In genomic region chr5:76952112-76953040, GRCm38 (mm10) we compare ENCODE assay signal across 8 mouse cellular contexts. TPM values are rescaled to one million over a fixed set of nuclear protein-coding genes. Genes with fewer than 3 reads are reported as not detected.
DNase-seq lines count a peak whose midpoint lies in the region; ATAC-seq and TF ChIP-seq lines count a peak whose summit lies in the region.

No protein-coding gene starts in this region.

- 0 out of 2 replicates have a peak, but pooled peaks have one; percentile 4 for TF ChIP-seq CTCF in kidney, adult 2 months (conservative IDR thresholded peaks at IDR 0.05; ENCODE audit: insufficient read depth, insufficient read length, low read depth, low read length)
- no peak for TF ChIP-seq CTCF in bone marrow, adult 2 months (IDR thresholded peaks at IDR 0.05; ENCODE audit: control insufficient read depth, insufficient read depth, low read length)

- no peak for DNase-seq in kidney, adult 2 months
- no peak for DNase-seq in kidney, adult 18-20 months
- no peak for DNase-seq in MN1 (ENCODE audit: low spot score)
- DNase-seq in left cerebral cortex, adult 11 months (ENCODE audit: low spot score): no peak
- DNase-seq in kidney, postnatal 25 days: no peak

- peak overlapping the region; percentile 93 for H3K27ac ChIP-seq in kidney, adult 2 months (ENCODE audit: insufficient read depth, low read depth, low read length)
- H3K27ac ChIP-seq in bone marrow, adult 2 months (ENCODE audit: control insufficient read depth, insufficient read depth, low read depth, low read length, poor library complexity): peak overlapping the region; percentile 76; the same call in 1 of the 2 replicates
- peak overlapping the region; percentile 86 for H3K27ac ChIP-seq in hindbrain, embryonic 16.5 days (ENCODE audit: low read depth, low read length)
- peak overlapping the region; percentile 82 for H3K27ac ChIP-seq in midbrain, embryonic 15.5 days

- H3K27me3 ChIP-seq in kidney, adult 2 months (replicated peaks; ENCODE audit: control insufficient read depth, insufficient read depth, low read length): no peaks in the 10 kb centered on the region
- no peaks in the 10 kb centered on the region for H3K27me3 ChIP-seq in hindbrain, embryonic 16.5 days (replicated peaks; ENCODE audit: control insufficient read depth, insufficient read depth, low read length)
- H3K27me3 ChIP-seq in midbrain, embryonic 15.5 days (replicated peaks): no peaks in the 10 kb centered on the region

- H3K9ac ChIP-seq in hindbrain, embryonic 16.5 days (ENCODE audit: low read depth, low read length): peak overlapping the region; percentile 77
- peak overlapping the region; percentile 63 for H3K9ac ChIP-seq in midbrain, embryonic 15.5 days

- peaks cover 4% of the 10 kb centered on the region for H3K36me3 ChIP-seq in kidney, adult 2 months (ENCODE audit: control insufficient read depth, insufficient read depth, low read length)
- peaks cover 6% of the 10 kb centered on the region; the same call in 1 of the 2 replicates for H3K36me3 ChIP-seq in hindbrain, embryonic 16.5 days (ENCODE audit: control insufficient read depth, insufficient read depth, low read length)
- H3K36me3 ChIP-seq in midbrain, embryonic 15.5 days (replicated peaks): peaks cover 9% of the 10 kb centered on the region; the same call in 1 of the 2 replicates

- 6% methylated on average over 7 of the region's 7 CpGs for WGBS in kidney, adult 2 months
- WGBS in bone marrow, adult 2 months: 3% methylated on average over 7 of the region's 7 CpGs
- WGBS in hindbrain, embryonic 16.5 days: 14% methylated on average over 7 of the region's 7 CpGs
- WGBS in midbrain, embryonic 15.5 days: 22% methylated on average over 7 of the region's 7 CpGs

- H3K4me2 ChIP-seq in hindbrain, embryonic 16.5 days (ENCODE audit: low read length): peak overlapping the region; percentile 88
- H3K4me2 ChIP-seq in midbrain, embryonic 15.5 days: peak overlapping the region; percentile 93

- H3K9me3 ChIP-seq in hindbrain, embryonic 16.5 days (ENCODE audit: control insufficient read depth, low read length): no peaks in the 10 kb centered on the region
- no peaks in the 10 kb centered on the region for H3K9me3 ChIP-seq in midbrain, embryonic 15.5 days

- ATAC-seq in hindbrain, embryonic 16.5 days: no peak
- no peak for ATAC-seq in midbrain, embryonic 15.5 days (replicated peaks)

- TF ChIP-seq POLR2A in kidney, adult 2 months (IDR thresholded peaks at IDR 0.05; ENCODE audit: low read depth, low read length): no peak
- no peak for TF ChIP-seq POLR2A in bone marrow, adult 2 months (IDR thresholded peaks at IDR 0.05; ENCODE audit: borderline replicate concordance, control insufficient read depth, low read depth, low read length)

- H3K4me3 ChIP-seq in kidney, adult 2 months (ENCODE audit: insufficient read depth, low read depth, low read length): peak overlapping the region; percentile 85
- peak overlapping the region; percentile 81 for H3K4me3 ChIP-seq in bone marrow, adult 2 months (replicated peaks; ENCODE audit: control insufficient read depth, low read depth, low read length)
- peak overlapping the region; percentile 57 for H3K4me3 ChIP-seq in hindbrain, embryonic 16.5 days (ENCODE audit: low read length)
- peak overlapping the region; percentile 65 for H3K4me3 ChIP-seq in midbrain, embryonic 15.5 days

- peaks cover 13% of the 10 kb centered on the region for H3K4me1 ChIP-seq in kidney, adult 2 months (ENCODE audit: control insufficient read depth, insufficient read depth, low read length)
- H3K4me1 ChIP-seq in bone marrow, adult 2 months (ENCODE audit: control insufficient read depth, insufficient read depth, low read length): no peaks in the 10 kb centered on the region; the same call in 1 of the 2 replicates
- peaks cover 19% of the 10 kb centered on the region for H3K4me1 ChIP-seq in hindbrain, embryonic 16.5 days (ENCODE audit: control insufficient read depth, insufficient read depth, low read depth, low read length)
- H3K4me1 ChIP-seq in midbrain, embryonic 15.5 days: peaks cover 25% of the 10 kb centered on the region

RNA-seq across cellular contexts. Expression of gene Ppat, which starts 1.0 kb away (rescaled TPM):
- polyA plus RNA-seq in kidney, adult 2 months (2012; rRNA removed): 11.2 and 12.9 TPM in 2 replicates
- 11.0 and 17.2 TPM in 2 replicates for polyA plus RNA-seq in bone marrow, adult 2 months (2011; ENCODE audit: insufficient read depth, insufficient read length, low replicate concordance, missing spikeins)
- polyA plus RNA-seq in hindbrain, embryonic 16.5 days (2015; fragmentation: Nextera tagmentation; extraction: Ambion mirVana): 12.2 TPM in 2 replicates
- 9.8 and 11.3 TPM in 2 replicates for polyA plus RNA-seq in midbrain, embryonic 15.5 days (2015; fragmentation: Nextera tagmentation; extraction: Ambion mirVana)

RNA-seq across cellular contexts. Expression of gene Paics, which starts 1.3 kb away (rescaled TPM):
- 120 and 170 TPM in 2 replicates for polyA plus RNA-seq in kidney, adult 2 months (2012; rRNA removed)
- polyA plus RNA-seq in bone marrow, adult 2 months (2011; ENCODE audit: insufficient read depth, insufficient read length, low replicate concordance, missing spikeins): 76.6 and 84.6 TPM in 2 replicates
- 193 and 194 TPM in 2 replicates for polyA plus RNA-seq in hindbrain, embryonic 16.5 days (2015; fragmentation: Nextera tagmentation; extraction: Ambion mirVana)
- polyA plus RNA-seq in midbrain, embryonic 15.5 days (2015; fragmentation: Nextera tagmentation; extraction: Ambion mirVana): 154 and 167 TPM in 2 replicates

RNA-seq across cellular contexts. Expression of gene Srp72, which starts 22.1 kb away (rescaled TPM):
- 21.5 and 24.4 TPM in 2 replicates for polyA plus RNA-seq in kidney, adult 2 months (2012; rRNA removed)
- 66.7 and 73.8 TPM in 2 replicates for polyA plus RNA-seq in bone marrow, adult 2 months (2011; ENCODE audit: insufficient read depth, insufficient read length, low replicate concordance, missing spikeins)
- 89.5 and 92.2 TPM in 2 replicates for polyA plus RNA-seq in hindbrain, embryonic 16.5 days (2015; fragmentation: Nextera tagmentation; extraction: Ambion mirVana)
- 87.6 and 88.2 TPM in 2 replicates for polyA plus RNA-seq in midbrain, embryonic 15.5 days (2015; fragmentation: Nextera tagmentation; extraction: Ambion mirVana)

RNA-seq across cellular contexts. Expression of gene Aasdh, which starts 47.1 kb away (rescaled TPM):
- polyA plus RNA-seq in kidney, adult 2 months (2012; rRNA removed): 14.3 and 15.1 TPM in 2 replicates
- polyA plus RNA-seq in bone marrow, adult 2 months (2011; ENCODE audit: insufficient read depth, insufficient read length, low replicate concordance, missing spikeins): 11.6 and 16.5 TPM in 2 replicates
- polyA plus RNA-seq in hindbrain, embryonic 16.5 days (2015; fragmentation: Nextera tagmentation; extraction: Ambion mirVana): 14.0 and 16.9 TPM in 2 replicates
- polyA plus RNA-seq in midbrain, embryonic 15.5 days (2015; fragmentation: Nextera tagmentation; extraction: Ambion mirVana): 20.4 and 21.6 TPM in 2 replicates

RNA-seq across cellular contexts. Expression of gene Arl9, which starts 51.5 kb away (rescaled TPM):
- polyA plus RNA-seq in kidney, adult 2 months (2012; rRNA removed): 0.30 and 0.50 TPM in 2 replicates
- polyA plus RNA-seq in bone marrow, adult 2 months (2011; ENCODE audit: insufficient read depth, insufficient read length, low replicate concordance, missing spikeins): 1.9 TPM in 1 of 2 replicates, not detected in the other
- polyA plus RNA-seq in hindbrain, embryonic 16.5 days (2015; fragmentation: Nextera tagmentation; extraction: Ambion mirVana): not detected in 2 replicates
- polyA plus RNA-seq in midbrain, embryonic 15.5 days (2015; fragmentation: Nextera tagmentation; extraction: Ambion mirVana): not detected in 2 replicates
